Mouse (Mus musculus) C2C12 (cell line): Measurements from ENCODE around the gene Lrp4. TPM values are rescaled to one million over a fixed set of nuclear protein-coding genes. Genes with fewer than 3 reads are reported as not detected.

Experiments used
- H3K27me3 ChIP-seq: one replicate; pipeline ENCODE4 v1.6.1; 2011; ENCODE audit not compliant: control insufficient read depth, insufficient read depth, insufficient read length
- H3K36me3 ChIP-seq: one replicate; pipeline ENCODE4 v1.6.1; 2011; ENCODE audit not compliant: control insufficient read depth, insufficient read depth
- H3K4me3 ChIP-seq: one replicate; pipeline ENCODE4 v1.5.1; 2011; ENCODE audit warnings: mild to moderate bottlenecking, control low read depth; ENCODE audit not compliant: poor library complexity, insufficient read depth, severe bottlenecking
- H3K79me2 ChIP-seq: one replicate; pipeline ENCODE4 v1.6.1; 2011; ENCODE audit not compliant: control insufficient read depth, insufficient read depth
- H3K79me3 ChIP-seq: one replicate; pipeline ENCODE4 v1.6.1; 2011; ENCODE audit warnings: low read depth, control low read depth
- H3ac ChIP-seq: one replicate; pipeline ENCODE3; 2011; ENCODE audit warnings: low read depth; ENCODE audit not compliant: control insufficient read depth, insufficient read length
- CEBPB ChIP-seq: IDR thresholded peaks from one replicate; pipeline ENCODE4 v1.6.1; 2011; ENCODE audit warnings: low read depth, mild to moderate bottlenecking, control low read depth, moderate library complexity
- CTCF ChIP-seq: IDR thresholded peaks from one replicate; pipeline ENCODE4 v1.5.1; 2011; ENCODE audit not compliant: control insufficient read depth, insufficient read depth, insufficient read length
- FOSL1 ChIP-seq: IDR thresholded peaks from one replicate; pipeline ENCODE4 v1.8.0; 2011; ENCODE audit warnings: mild to moderate bottlenecking, low read length; ENCODE audit not compliant: poor library complexity, insufficient read depth, severe bottlenecking
- MAX ChIP-seq: IDR thresholded peaks from one replicate; pipeline ENCODE4 v1.6.1; 2011; ENCODE audit warnings: mild to moderate bottlenecking, control low read depth
- MYOD1 ChIP-seq: IDR thresholded peaks from one replicate; pipeline ENCODE4 v1.6.1; 2011; ENCODE audit warnings: low read depth; ENCODE audit not compliant: control insufficient read depth, insufficient read length
- MYOG ChIP-seq: IDR thresholded peaks from one replicate; pipeline ENCODE4 v1.6.1; 2011; ENCODE audit not compliant: control insufficient read depth, insufficient read length; ENCODE audit errors: extremely low read depth
- USF1 ChIP-seq: IDR thresholded peaks from one replicate; pipeline ENCODE4 v1.6.1; 2011; ENCODE audit warnings: low read depth, mild to moderate bottlenecking, control low read depth, moderate library complexity
- polyA plus RNA-seq: library from polyadenylated mRNA; unstranded; fragments of >200 nt; fragmentation: generic; extraction: Trizol; gene quantifications from one replicate; pipeline ENCODE4 v1.2.1, GENCODE M21; 2012; ENCODE audit warnings: missing spikeins

Lrp4 gene
- polyA plus RNA-seq, 1 experiment = 5.6 TPM

DNA sequence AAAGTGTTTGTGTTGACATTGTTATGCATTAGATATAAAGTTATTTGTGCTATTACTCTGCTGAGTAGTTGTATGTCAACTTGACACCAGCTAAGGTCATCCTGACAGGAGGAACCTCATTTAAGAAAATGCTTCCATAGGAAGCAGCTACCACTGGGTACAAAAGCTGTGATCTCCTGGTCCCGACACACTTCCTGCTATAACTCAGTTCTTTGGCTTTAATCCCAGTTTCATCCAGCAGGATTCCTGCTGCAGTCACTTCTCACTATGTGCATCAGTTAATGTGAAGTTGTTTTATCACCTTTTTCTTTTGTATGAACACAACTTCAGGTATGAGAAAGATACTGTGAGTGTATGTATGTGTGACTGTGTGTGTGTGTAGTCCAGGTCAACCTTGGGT, 15.1 kb upstream of the Lrp4 start:
- H3K4me3 ChIP-seq = no peak overlapping the region
- no peak overlapping the region for H3ac ChIP-seq
- no peaks in the 10 kb centered on the region for H3K36me3 ChIP-seq
- TF ChIP-seq MYOG (no peak), FOSL1 (no peak), USF1 (no peak), CEBPB (no peak), CTCF (no peak), MYOD1 (no peak), MAX (no peak)
- H3K79me2 ChIP-seq = peaks cover 10% of the 10 kb centered on the region
- no peaks in the 10 kb centered on the region for H3K79me3 ChIP-seq
- H3K27me3 ChIP-seq = no peaks in the 10 kb centered on the region

DNA sequence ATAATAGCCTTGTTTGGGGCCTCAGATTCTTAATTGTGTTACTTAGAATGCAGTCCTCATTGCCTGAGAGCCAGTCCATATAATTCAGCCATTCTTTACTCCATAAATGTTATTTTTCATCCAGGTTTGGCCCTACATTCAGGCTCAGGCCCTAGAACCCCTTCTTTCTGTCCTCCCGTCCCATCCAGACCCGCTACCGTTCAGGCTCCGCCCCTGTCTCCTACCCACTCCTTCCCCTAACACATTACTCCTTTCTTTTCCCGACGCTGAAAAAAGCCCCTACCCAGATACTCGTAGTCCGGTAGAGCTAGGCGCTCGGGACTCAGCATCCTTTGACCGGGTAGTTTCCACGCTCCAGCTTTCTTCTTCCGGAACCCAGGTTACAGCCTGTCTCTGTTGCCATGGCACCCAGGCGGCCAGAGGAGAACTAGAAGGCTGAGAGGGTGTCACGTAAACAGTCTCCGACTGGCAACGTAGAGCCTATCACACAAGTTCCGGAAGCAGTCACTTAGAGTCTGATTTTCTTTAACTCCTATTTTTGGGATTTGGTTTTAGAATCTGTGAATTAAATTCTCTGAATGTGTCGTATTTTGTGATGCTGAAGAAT, 12.9 kb upstream of the Lrp4 start, which contains the start of gene 1110051M20Rik:
Gene 1110051M20Rik, minus strand, starts transcription at position 419 of the 607 bp plus-strand sequence.
- no peaks in the 10 kb centered on the region for H3K79me3 ChIP-seq
- peaks cover 10% of the 10 kb centered on the region for H3K79me2 ChIP-seq
- H3ac ChIP-seq = peak within 1 kb of the TSS; percentile 75
- no peaks in the 10 kb centered on the region for H3K36me3 ChIP-seq
- no peaks in the 10 kb centered on the region for H3K27me3 ChIP-seq
- H3K4me3 ChIP-seq = peak within 1 kb of the TSS; percentile 43
- no peak for TF ChIP-seq CEBPB
- no peak for TF ChIP-seq FOSL1
- TF ChIP-seq USF1 = no peak
- TF ChIP-seq MYOG = no peak
- no peak for TF ChIP-seq MAX
- no peak for TF ChIP-seq MYOD1
- no peak for TF ChIP-seq CTCF

DNA sequence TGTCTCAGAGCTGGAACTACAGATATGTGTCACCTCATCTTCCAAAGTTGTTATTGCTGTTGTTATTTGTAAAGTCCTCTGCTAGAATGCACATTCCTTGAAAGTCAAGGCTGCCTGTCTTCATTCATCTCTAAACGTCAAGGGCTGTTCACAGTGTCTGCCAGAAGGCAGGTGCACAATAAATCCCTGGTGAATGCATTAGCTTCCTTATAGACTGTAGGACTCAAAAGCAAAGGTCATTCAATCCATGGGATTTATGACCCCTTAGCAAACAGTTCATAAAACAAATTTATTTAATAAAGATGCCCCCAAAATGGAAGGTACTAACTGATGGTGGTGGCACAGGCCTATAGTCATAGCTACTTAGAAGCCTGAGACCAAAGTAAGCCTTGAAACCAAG, 7.6 kb upstream of the Lrp4 start:
- Histone ChIP-seq H3K79me2 (no peaks in the 10 kb centered on the region), H3K79me3 (no peaks in the 10 kb centered on the region), H3ac (no peak overlapping the region), H3K27me3 (no peaks in the 10 kb centered on the region), H3K4me3 (no peak overlapping the region), H3K36me3 (no peaks in the 10 kb centered on the region)
- TF ChIP-seq CEBPB (no peak), MYOD1 (no peak), CTCF (no peak), USF1 (no peak), MAX (no peak), FOSL1 (no peak), MYOG (no peak)

DNA sequence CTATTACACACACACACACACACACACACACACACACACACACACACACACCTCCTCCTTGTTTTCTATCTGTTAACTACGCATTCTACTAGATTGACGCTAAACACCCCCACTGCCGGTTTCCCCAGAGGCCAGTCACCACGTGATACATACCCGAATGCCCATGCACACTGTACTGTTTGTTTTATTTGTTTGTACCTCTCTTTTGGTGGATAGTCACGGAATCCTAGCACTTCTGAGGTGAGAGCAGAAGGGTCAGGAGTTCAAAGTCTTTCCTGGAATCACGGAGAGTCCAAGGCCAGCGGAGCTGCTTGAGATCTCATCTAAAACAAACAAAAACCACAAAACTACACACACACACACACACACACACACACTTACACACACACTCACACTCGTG, 7.0 kb upstream of the Lrp4 start:
- H3ac ChIP-seq = no peak overlapping the region
- H3K27me3 ChIP-seq = no peaks in the 10 kb centered on the region
- H3K36me3 ChIP-seq = no peaks in the 10 kb centered on the region
- H3K79me2 ChIP-seq = no peaks in the 10 kb centered on the region
- TF ChIP-seq USF1 (no peak), CEBPB (no peak), CTCF (no peak), MYOD1 (no peak), FOSL1 (no peak), MYOG (no peak), MAX (no peak)
- no peak overlapping the region for H3K4me3 ChIP-seq
- H3K79me3 ChIP-seq = no peaks in the 10 kb centered on the region

DNA sequence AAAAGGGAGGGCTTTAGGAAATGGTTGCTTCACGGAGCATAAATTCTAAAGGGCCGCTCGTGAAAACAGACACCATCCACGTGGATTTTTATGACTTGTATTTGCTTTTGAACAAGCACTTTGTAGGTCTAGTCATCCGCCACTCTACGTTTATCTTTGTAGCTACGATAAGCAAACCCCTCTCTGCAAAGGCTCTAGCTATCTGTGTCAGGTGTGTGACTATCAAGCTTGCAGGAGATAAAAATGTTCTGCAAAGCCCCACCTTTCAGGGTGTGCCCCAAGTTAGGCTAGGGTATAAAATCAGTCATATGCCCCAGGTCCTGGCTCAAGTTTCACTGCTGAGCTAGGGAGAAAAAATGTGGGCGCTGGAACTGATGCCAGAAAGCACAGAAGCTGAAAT, 4.7 kb upstream of the Lrp4 start:
- no peak for TF ChIP-seq CEBPB
- no peak for TF ChIP-seq MYOG
- no peak for TF ChIP-seq CTCF
- TF ChIP-seq FOSL1 = no peak
- no peak for TF ChIP-seq USF1
- no peak for TF ChIP-seq MYOD1
- TF ChIP-seq MAX = no peak
- no peaks in the 10 kb centered on the region for H3K79me2 ChIP-seq
- no peaks in the 10 kb centered on the region for H3K79me3 ChIP-seq
- no peak overlapping the region for H3K4me3 ChIP-seq
- H3K27me3 ChIP-seq = no peaks in the 10 kb centered on the region
- no peaks in the 10 kb centered on the region for H3K36me3 ChIP-seq
- H3ac ChIP-seq = no peak overlapping the region
